Mouse (Mus musculus): ENCODE data around the gene Sipa1l3.
A peak's percentile ranks its signal among the peaks of the same experiment; 100 is the strongest.

The Sipa1l3 gene

GRCm38 (mm10) chr7:29327087-29327486 lies 191.4 kb downstream of the Sipa1l3 start:
- no peak for DNase-seq

DNA sequence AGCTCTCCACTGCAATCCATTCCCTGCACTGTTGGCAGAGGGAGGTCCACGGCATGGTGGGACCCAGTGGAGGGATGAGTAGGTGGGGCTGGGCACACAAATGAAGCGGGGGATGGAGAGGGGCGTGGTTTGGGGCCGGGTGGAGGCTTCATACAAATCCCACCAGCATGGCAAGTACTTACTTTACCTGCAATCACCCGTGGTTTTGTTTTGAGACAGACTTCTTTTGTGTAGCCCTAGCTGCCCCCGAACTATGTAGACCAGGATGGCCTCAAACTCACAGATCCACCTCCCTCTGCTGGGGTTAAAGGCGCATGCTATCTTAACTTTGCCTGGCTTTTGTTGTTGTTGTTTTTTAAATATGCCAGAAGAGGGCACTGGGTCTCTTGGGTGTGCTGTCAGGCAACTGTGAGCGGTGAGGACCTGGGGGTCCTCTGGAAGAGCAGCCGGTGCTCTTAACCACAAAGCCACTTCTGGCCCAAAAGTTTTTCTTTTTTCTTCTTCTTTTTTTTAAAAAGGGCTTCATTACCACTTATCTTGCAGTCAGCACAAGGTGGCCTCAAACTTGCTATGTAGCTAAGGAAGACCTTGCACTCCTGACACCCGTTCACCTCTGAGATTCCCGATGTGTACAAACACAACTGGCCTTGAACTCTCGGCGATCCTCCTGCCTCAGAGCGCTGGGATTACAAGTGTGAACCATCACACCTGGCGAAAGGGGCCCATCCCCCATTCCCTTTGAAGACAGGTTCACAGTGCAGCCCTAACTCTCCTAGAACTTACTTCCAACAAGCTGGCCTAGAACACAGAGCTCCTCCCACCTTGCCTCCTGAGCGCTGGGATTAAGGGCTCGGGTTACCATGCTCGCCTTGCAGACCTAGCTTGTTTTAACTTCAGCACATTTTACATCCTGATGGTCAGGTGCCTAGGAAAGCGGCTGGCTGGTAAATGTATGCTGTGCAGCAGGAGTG lies 198.8 kb downstream of the Sipa1l3 start:
- no peak for DNase-seq

DNA sequence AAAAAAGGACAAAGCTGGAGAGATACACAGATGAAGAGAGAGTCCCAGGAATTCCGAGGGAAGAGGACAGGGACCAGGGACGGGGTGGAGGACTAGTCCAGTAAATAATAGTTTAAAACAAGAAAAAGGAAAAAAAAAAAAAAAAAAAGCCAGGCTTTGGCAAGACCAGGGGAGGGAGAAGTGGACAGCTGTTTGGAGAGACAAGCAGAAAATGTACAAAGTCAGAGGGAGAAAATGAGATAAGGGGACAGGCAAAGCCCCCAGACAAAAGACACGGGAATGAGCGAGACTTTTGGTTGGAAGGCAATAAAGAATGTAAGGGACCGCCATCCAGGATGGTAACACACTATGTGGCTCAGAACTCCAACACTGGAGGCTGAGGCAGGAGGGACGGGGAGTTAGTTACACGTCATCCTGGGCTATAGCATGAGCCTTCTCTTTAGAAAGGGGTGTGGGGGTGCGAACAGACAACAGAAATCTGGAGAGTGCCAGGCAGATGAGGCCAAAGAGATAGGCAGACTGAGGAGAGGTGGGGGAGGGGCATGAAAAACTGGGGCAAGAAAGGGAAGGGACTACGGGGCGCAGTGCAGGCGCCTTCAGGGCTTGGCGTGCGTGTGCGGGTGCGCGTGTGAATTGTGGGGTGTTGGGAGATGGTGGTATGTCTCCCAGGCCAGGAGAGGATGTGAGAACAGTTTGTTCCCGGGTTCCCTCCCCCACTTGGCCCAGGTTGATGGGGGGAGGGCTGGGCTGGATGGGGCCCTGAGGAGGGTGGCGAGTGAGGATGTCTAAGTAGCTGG lies 200.1 kb downstream of the Sipa1l3 start:
- DNase-seq: no peak

GRCm38 (mm10) chr7:29317558-29317957 lies 200.9 kb downstream of the Sipa1l3 start:
- DNase-seq: no peak

- no peak for DNase-seq
Observed at GRCm38 (mm10) chr7:29316976-29317375, 201.5 kb downstream of the Sipa1l3 start.

GRCm38 (mm10) chr7:29316137-29316734 lies 202.2 kb downstream of the Sipa1l3 start:
- DNase-seq: no peak

DNA sequence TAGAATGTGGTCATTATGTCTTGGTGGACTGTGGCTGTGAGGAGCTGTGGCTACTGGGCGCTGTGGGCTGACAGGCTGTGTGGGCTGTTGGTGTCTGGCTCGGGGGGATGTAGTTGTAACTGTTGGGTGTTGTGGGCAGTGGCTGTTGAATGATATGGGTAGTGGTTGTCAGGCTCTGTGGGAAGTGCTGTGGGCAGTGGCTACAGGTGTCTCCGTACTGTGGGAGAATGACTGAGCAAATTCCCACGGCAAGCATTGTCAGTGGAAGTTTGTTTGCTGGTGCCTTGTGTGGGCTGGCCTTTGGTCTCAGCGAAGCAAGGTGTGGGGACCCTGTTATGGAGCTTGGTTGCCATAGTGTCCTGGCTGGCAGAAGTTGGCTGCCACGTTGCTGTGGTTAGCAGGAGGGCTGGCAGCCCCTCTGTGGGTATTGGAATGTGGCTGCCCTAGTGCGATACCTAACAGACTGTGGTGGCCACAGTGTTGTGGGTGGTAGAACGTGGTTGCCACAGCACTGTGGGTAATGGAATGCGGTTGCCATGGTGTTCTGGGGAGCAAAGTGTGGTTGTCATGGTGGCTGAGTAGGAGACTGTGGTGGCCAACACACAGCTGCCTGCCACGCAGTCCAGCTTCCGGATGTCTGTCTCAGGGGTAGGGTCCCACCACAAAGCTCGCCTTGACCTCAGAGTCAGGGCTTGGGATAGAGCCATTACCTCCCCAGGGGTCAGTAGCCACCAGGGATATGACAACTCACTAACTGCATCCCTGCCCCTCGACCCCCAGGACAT lies 203.4 kb downstream of the Sipa1l3 start:
- DNase-seq: no peak

DNA sequence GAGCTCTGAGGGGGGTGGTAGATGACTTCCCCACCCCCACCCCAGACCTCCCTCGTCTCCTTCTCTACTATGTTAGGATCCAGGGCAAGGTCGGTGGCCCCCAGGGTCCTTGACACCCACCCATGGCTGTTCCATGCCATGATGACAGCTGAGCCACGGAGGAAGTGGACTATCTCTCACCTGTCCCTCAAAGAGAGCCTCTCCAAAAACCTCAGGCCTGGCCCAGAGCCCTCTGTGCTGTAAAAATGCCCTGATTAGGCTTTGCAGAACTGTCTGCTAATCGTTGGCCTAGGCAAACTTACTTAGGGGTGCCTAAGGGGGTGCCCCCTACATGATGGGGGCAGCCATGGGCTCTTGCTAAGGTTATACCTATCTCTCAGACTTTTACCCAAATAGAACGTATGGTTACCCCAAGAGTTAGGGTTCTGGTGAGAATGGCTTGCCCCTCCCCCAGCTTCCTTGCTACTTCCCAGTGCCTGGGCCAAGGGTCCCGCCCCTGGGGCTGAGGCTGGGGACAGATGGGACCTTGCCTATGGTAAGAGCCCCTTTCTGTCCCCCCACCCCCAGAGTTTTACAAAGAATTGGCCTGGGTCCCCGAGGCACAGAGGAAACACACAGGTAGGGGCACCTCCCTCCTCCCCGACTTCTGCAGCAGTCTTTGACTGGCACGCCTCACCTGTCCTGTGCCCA lies 204.7 kb downstream of the Sipa1l3 start:
- no peak for DNase-seq

DNA sequence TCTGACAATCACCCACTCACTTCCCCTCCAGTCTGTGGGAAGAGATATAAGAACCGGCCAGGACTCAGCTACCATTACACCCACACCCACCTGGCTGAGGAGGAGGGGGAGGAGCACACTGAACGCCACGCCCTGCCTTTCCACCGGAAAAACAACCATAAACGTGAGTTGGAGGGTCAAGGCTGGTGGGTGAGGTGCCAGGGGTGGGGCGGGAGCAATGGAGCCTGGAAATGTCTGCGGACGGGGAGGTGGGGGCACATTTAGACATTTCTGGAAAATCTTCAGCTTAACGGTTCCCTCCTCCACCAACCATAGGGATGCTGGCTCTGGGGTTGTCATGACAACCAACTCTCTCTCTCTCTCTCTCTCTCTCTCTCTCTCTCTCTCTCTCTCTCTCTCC lies 205.4 kb downstream of the Sipa1l3 start:
- no peak for DNase-seq

GRCm38 (mm10) chr7:29309749-29310148 lies 208.7 kb downstream of the Sipa1l3 start:
- no peak for DNase-seq

GRCm38 (mm10) chr7:29309221-29309721 lies 209.2 kb downstream of the Sipa1l3 start:
- no peak for DNase-seq

- DNase-seq: peak; percentile 87
Observed at GRCm38 (mm10) chr7:29307350-29308104, 210.9 kb downstream of the Sipa1l3 start.

DNA sequence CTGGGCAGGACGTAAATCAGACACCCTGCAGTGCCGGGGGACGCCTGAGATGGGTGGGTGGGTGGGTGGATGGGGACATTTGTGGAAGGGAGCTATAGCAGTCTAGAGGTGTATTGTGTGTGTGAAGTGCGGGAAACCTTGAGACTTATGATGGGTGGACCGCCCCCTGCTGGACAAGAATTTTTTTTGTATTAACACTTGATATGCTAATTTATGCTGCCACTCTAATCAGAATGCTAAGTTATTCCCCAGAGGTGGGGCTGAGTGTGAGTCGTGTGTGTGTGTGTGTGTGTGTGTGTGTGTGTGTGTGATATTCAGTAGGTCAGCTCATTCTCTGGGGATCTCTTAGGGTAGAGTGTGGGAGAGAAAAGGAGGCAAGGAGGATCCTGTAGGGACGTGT lies 211.8 kb downstream of the Sipa1l3 start:
- DNase-seq: peak; percentile 63

GRCm38 (mm10) chr7:29306108-29306507 lies 212.3 kb downstream of the Sipa1l3 start:
- DNase-seq: no peak

GRCm38 (mm10) chr7:29305263-29305988 lies 213.0 kb downstream of the Sipa1l3 start:
- DNase-seq: no peak

DNA sequence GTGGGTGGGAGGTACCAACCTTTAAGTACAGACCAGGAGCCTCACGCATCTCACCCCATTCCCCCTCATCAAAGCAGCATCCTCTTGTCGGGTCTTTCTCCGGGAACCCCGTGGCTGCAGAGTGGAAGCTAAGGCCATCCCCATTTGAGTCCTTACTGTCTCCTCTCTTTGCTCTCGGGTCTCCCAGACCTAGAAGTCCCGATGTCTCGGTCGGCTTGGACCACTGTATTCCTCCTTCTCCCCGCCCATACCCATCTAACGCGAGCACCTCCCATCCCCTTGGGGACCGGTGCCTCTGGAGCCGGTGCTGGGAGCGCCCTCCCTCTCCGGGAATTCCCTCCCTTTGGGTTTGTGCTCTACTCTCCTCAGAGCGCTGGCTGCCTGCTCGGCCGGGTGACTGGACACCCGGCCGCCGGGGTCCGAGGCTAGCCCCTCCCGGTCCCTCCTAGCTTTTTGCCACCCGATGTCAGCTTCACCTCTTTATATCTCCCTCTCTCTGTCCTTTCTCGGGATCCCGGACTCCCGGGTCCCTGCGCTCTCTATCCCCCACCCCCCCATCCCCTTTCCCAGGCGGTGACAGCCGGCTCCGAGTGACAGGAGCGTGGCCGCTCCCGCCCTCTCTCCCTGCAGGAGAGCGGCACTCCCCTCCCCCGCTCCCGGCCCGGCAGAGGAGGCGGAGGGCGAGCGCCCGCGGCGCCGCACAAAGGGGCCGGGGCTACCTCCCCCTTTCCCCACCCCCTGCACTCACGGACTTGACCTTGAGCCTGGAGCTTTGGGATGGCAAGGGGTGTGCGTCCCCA lies 213.8 kb downstream of the Sipa1l3 start:
- DNase-seq: no peak

GRCm38 (mm10) chr7:29303738-29304462 lies 214.5 kb downstream of the Sipa1l3 start, which contains the start of gene Dpf1:
Gene Dpf1 (plus strand): TSS chr7:29303951.
- DNase-seq: peak; percentile 51

DNA sequence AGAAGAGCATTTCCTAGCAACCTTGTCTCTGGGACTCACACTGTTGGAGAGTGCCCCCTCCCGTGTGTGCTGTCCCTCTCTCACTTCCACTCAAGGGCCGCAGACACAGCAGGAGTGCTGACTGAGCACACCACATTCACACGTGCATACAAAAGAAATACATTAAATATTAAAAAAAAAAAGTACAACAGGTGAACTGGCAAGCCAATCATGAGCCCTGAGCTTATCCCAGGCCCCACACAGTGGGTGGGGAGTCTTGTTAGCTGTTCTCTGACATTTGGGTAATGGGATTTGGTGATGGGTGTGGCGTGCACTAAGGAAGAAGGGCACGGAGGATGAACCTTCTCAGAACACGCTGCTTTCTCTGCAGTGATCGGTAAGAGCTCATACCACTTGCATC lies 215.8 kb downstream of the Sipa1l3 start:
- no peak for DNase-seq

Data from kidney, adult 9 months (tissue).